Mouse (Mus musculus): ENCODE results near the gene Neu1. TPM values are rescaled to one million over a fixed set of nuclear protein-coding genes. Genes with fewer than 3 reads are reported as not detected.

Gene Neu1
- polyA plus RNA-seq, 1 experiment from 2014 or later: 18.9 TPM

DNA sequence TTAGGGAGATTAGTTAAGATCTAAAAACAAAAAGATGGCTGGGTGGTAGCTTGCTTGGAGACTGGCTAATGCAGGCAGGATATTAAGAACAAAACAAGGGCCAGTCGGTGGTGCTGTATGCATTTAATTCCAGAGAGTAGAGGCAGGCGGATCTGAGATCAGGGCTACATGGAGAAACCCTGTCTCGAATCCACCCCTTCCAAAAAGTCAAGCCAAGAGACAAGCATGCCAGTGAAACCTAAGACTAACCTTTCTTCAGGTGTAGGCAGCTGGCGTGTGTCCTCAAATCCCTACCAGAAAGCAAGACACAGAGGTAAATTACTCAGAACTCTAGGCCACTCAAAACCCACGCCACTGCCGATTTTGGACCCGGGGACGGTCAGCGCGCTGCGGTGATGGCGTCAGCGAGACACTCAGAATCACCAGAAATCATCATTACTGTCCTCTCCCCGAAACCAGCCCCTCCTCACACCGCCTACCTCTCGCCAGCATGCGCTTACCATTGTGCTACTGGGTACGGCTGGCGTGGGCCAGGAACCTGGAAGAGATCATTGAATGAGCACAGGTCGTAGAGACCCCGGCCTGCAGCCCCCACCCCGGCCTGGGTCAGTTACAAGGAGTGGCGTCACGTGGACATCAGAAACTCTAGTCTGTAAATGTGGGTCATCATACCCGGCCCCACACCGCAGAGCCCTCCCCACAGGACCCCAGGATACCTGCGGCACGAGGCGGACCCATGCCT lies 20.8 kb downstream of the Neu1 start:
- H3K4me2 ChIP-seq (replicated peaks; ENCODE audit: low read depth): peak overlapping the region; percentile 64
- peak overlapping the region; percentile 74 for H3K4me3 ChIP-seq (ENCODE audit: low read depth, low read length)
- WGBS: under 1% methylated on average over 29 of the region's 29 CpGs
- H3K36me3 ChIP-seq (ENCODE audit: control insufficient read depth, insufficient read depth, low read length): 0 out of 2 replicates have a peak, but pooled peaks cover 7% of the 10 kb centered on the region
- H3K9me3 ChIP-seq (ENCODE audit: control insufficient read depth, low read length): no peaks in the 10 kb centered on the region
- H3K9ac ChIP-seq (ENCODE audit: low read length): peak overlapping the region; percentile 83
- H3K4me1 ChIP-seq (replicated peaks; ENCODE audit: control insufficient read depth, insufficient read depth): peaks cover 5% of the 10 kb centered on the region; the same call in 1 of the 2 replicates
- ATAC-seq (ENCODE audit: low FRiP score, low TSS enrichment) (peak; percentile 40; the same call in 1 of the 2 replicates), DNase-seq (ENCODE audit: low spot score) (no peak)
- no peak for TF ChIP-seq EP300 (optimal IDR thresholded peaks at IDR 0.05)
- no peak for TF ChIP-seq CTCF (IDR thresholded peaks at IDR 0.05; ENCODE audit: low read depth)
- no peaks in the 10 kb centered on the region for H3K27me3 ChIP-seq (ENCODE audit: control insufficient read depth, insufficient read depth, low read length)
- peak overlapping the region; percentile 80 for H3K27ac ChIP-seq (replicated peaks)

DNA sequence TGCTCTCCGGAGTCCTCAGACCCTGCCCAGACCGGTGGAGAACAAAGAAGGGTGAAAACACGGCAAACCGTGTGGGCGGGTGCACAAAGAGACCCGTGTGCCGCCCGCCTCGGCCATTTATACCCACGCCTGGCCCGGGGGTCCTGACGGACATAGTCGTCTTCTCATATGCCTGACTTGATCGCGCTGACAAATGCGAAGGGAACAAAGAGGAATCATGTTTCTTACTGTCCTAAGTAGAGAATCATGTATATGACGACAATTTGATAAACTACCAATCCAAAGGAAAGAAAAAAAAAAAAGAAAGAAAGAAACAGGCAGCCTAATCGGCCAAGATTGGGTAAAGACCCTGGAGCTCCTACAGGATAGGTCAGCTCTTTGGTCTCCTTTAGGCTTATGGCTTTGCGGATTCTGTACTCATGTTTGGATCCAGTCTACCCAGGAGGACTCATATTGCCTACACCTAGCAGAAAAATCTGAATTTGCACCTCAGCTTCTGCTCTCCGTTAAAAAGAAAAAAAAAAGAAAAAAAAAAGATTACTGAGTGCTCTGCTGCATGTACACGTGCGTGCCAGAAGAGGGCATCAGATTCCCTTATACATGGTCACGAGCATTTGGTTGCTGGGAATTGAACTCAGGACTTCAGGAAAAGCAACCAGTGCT lies 21.5 kb downstream of the Neu1 start:
- DNase-seq (ENCODE audit: low spot score) (peak; percentile 83), ATAC-seq (ENCODE audit: low FRiP score, low TSS enrichment) (peak; percentile 74)
- under 1% methylated on average over 23 of the region's 23 CpGs for WGBS
- Histone ChIP-seq H3K4me2 (replicated peaks; ENCODE audit: low read depth) (peak overlapping the region; percentile 64), H3K27ac (replicated peaks) (peak overlapping the region; percentile 80), H3K9me3 (ENCODE audit: control insufficient read depth, low read length) (no peaks in the 10 kb centered on the region), H3K9ac (ENCODE audit: low read length) (peak overlapping the region; percentile 83), H3K4me1 (replicated peaks; ENCODE audit: control insufficient read depth, insufficient read depth) (peaks cover 5% of the 10 kb centered on the region; the same call in 1 of the 2 replicates), H3K36me3 (ENCODE audit: control insufficient read depth, insufficient read depth, low read length) (0 out of 2 replicates have a peak, but pooled peaks cover 7% of the 10 kb centered on the region), H3K4me3 (ENCODE audit: low read depth, low read length) (peak overlapping the region; percentile 74), H3K27me3 (ENCODE audit: control insufficient read depth, insufficient read depth, low read length) (no peaks in the 10 kb centered on the region)
- TF ChIP-seq CTCF (IDR thresholded peaks at IDR 0.05; ENCODE audit: low read depth) (peak; percentile 80), EP300 (optimal IDR thresholded peaks at IDR 0.05) (peak; percentile 96)

DNA sequence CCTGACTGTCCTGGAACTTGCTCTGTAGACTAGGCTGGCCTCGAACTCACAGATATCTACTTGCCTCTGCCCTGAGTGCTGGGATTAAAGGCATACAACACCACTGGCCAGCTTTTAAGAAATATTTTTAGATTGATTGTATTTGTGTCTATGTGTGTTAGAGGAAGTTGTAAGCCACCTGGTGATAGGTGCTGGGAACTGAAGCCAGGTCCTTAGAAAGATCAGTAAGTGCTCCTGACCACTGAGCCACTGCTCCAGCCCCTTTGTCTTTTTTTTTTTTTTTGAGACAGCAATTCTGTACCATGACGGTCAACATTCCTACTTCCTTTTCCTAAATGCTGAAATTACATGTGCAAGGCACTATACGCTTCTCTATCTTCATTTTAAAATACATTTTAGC lies 22.2 kb downstream of the Neu1 start:
- no peak overlapping the region for H3K4me2 ChIP-seq (replicated peaks; ENCODE audit: low read depth)
- no peaks in the 10 kb centered on the region for H3K9me3 ChIP-seq (ENCODE audit: control insufficient read depth, low read length)
- H3K4me1 ChIP-seq (replicated peaks; ENCODE audit: control insufficient read depth, insufficient read depth): peaks cover 5% of the 10 kb centered on the region; the same call in 1 of the 2 replicates
- DNase-seq (ENCODE audit: low spot score) (no peak), ATAC-seq (ENCODE audit: low FRiP score, low TSS enrichment) (no peak)
- no peak overlapping the region for H3K27ac ChIP-seq (replicated peaks)
- H3K36me3 ChIP-seq (ENCODE audit: control insufficient read depth, insufficient read depth, low read length): 0 out of 2 replicates have a peak, but pooled peaks cover 7% of the 10 kb centered on the region
- no peak overlapping the region for H3K4me3 ChIP-seq (ENCODE audit: low read depth, low read length)
- WGBS: 88% methylated on average over 3 of the region's 3 CpGs
- H3K27me3 ChIP-seq (ENCODE audit: control insufficient read depth, insufficient read depth, low read length): no peaks in the 10 kb centered on the region
- no peak overlapping the region for H3K9ac ChIP-seq (ENCODE audit: low read length)
- TF ChIP-seq EP300 (optimal IDR thresholded peaks at IDR 0.05): no peak
- no peak for TF ChIP-seq CTCF (IDR thresholded peaks at IDR 0.05; ENCODE audit: low read depth)

DNA sequence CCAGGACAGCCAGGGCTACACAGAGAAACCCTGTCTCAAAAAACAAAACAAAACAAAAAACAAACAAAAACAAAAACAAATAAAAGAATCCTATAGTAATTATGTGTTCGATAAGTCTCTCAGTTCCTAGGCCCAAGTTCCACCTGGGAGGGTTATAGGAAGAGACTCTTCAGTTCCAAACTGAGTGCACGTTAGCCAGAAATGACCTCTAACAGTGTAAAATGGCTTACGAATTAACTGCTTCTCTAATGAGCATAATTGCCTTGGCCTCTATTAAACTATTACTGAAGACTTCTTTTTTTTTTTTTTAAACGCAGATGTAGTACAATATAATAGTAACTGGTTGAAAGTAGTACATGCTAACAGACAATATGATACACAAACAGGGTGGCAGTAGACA lies 22.9 kb downstream of the Neu1 start:
- WGBS: 90% methylated on average over 4 of the region's 4 CpGs
- Histone ChIP-seq H3K4me3 (ENCODE audit: low read depth, low read length) (no peak overlapping the region), H3K4me2 (replicated peaks; ENCODE audit: low read depth) (no peak overlapping the region), H3K27me3 (ENCODE audit: control insufficient read depth, insufficient read depth, low read length) (no peaks in the 10 kb centered on the region), H3K4me1 (replicated peaks; ENCODE audit: control insufficient read depth, insufficient read depth) (peaks cover 5% of the 10 kb centered on the region; the same call in 1 of the 2 replicates), H3K9me3 (ENCODE audit: control insufficient read depth, low read length) (no peaks in the 10 kb centered on the region), H3K36me3 (ENCODE audit: control insufficient read depth, insufficient read depth, low read length) (0 out of 2 replicates have a peak, but pooled peaks cover 7% of the 10 kb centered on the region), H3K27ac (replicated peaks) (no peak overlapping the region), H3K9ac (ENCODE audit: low read length) (no peak overlapping the region)
- TF ChIP-seq EP300 (optimal IDR thresholded peaks at IDR 0.05): no peak
- no peak for TF ChIP-seq CTCF (IDR thresholded peaks at IDR 0.05; ENCODE audit: low read depth)
- DNase-seq (ENCODE audit: low spot score) (no peak), ATAC-seq (ENCODE audit: low FRiP score, low TSS enrichment) (no peak)

DNA sequence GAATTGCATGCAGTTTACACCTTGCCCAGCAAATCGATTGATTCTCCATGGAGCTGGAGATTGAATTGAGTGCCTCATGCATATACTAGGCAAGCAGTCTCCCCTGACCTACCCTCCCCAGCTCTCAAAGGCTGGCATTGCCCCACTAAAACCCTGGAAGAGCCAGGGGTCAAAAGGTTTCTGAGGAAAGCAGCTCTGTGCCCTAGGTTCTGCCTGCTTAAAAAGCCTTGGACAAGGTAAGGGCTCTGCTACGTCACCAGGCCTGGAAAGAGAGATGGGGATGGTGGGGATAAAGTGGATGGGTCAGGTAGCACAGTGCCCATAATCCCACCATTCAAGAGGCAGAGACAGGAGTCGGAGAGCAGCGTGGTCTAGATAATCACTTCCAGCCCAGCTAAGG lies 23.8 kb downstream of the Neu1 start:
- no peaks in the 10 kb centered on the region for H3K9me3 ChIP-seq (ENCODE audit: control insufficient read depth, low read length)
- no peak overlapping the region for H3K27ac ChIP-seq (replicated peaks)
- no peak for DNase-seq (ENCODE audit: low spot score)
- no peaks in the 10 kb centered on the region for H3K27me3 ChIP-seq (ENCODE audit: control insufficient read depth, insufficient read depth, low read length)
- no peak for TF ChIP-seq EP300 (optimal IDR thresholded peaks at IDR 0.05)
- no peak for TF ChIP-seq CTCF (IDR thresholded peaks at IDR 0.05; ENCODE audit: low read depth)
- H3K4me2 ChIP-seq (replicated peaks; ENCODE audit: low read depth): no peak overlapping the region
- peaks cover 5% of the 10 kb centered on the region; the same call in 1 of the 2 replicates for H3K4me1 ChIP-seq (replicated peaks; ENCODE audit: control insufficient read depth, insufficient read depth)
- no peak overlapping the region for H3K9ac ChIP-seq (ENCODE audit: low read length)
- WGBS: 83% methylated on average over 4 of the region's 4 CpGs
- H3K4me3 ChIP-seq (ENCODE audit: low read depth, low read length): no peak overlapping the region
- 0 out of 2 replicates have a peak, but pooled peaks cover 5% of the 10 kb centered on the region for H3K36me3 ChIP-seq (ENCODE audit: control insufficient read depth, insufficient read depth, low read length)
- no peak for ATAC-seq (ENCODE audit: low FRiP score, low TSS enrichment)
